Mouse (Mus musculus) adrenal gland, postnatal 4 days (tissue): ENCODE measurements around the gene Fbxl15. TPM values are rescaled to one million over a fixed set of nuclear protein-coding genes. Genes with fewer than 3 reads are reported as not detected.

Experiments used
- DNase-seq, 2 experiments: peaks; one replicate each; pipeline ENCODE4 v3.0.0; 2021 to 2022; ENCODE audit warnings: low spot score in 2 of 2, mixed read lengths in 2 of 2
- total RNA-seq, 2 experiments: library from RNA; stranded (reverse); gene quantifications; 2 replicates each; pipeline ENCODE4 v1.2.3; 2021

Gene Fbxl15
- total RNA-seq, 2 experiments from 2014 or later = 9.6 to 10.4 TPM

DNA sequence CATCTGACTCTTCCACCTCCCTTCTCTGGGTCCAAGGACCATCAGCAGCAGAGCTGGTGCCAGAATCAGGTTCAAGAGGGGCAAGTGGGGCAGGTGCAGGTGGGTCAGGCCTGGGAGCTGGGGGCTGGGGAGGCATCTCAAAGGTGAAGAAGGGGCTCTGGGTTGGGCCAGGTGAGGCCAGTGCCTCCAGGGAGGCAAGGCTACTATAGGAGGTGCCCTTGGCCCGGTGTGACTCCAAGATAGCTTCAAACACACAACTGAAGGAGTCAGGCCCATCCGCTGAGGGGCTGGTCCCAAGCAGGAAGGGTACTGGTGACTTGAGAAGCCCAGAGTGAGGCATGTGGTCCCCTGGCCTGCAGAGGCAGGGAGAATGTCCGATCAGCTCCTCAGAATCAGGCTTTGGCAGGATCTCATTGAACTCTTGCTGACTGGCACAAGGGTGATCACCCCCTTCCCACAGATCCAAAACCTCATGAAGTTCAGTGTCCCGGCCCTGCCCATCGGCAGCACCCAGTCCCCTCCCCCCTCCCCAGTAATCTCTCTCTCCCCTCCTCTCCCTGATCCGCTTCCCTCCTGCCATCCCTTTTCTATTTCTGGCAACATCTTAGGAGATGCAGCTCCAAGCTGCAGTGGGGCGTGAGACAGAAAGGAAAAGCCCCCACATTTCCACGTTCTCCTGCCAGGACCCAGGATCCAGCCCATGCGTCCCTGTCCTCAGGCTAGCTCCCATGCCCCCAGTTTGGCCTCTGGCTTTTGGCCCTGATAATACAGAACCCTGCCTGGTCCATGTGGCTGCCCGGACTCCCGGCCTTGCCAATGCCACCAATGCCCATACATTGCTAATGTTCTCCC, 5.6 kb upstream of the Fbxl15 start:
- DNase-seq = no peak

DNA sequence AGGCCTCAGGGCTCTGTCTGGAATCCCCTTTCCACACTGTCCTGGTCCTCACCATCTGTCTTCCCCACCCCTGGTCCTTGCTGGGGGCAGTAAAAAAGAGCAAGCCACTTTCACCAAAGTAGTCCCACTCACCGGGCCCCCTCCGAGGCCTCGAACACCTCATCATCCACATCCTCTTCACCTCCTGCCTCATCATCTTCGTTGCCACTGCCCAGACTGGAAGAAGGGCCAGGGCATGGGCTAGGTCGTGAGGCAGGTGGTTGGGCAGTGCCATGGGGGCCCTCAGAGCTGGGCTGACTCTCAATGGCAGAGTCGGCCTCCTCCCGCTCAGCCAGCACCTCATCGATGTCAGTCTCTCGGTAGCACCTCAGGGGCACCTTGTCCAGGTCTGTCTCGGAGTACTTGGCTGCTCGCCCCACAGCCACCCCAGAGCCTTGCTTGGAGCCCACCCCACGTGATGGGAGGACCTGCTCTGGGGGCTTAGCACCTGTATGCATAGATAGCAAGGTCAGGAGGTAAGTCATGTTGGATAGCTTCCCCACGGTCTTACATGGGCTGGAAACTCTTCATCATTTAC, 4.9 kb upstream of the Fbxl15 start:
- DNase-seq = no peak

DNA sequence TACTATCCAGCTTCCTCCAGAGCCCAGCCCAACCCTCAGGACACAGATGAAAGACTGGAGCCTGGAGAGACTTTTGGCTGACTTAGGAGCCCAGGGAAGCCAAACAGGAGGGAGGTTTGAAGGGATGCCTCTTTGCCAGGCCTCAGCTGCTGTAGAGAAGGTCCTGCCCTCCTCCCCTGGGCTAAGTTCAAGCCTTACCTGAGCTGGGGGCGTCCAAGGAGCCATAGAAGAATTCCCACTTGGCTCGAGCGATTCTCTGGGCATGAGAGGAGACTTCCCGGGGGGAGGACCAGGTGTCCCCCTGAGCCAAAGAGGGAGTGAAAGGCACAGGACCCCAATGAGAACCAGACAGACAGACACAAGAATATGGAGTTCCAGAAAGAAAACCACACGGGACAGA, 4.3 kb upstream of the Fbxl15 start:
- no peak for DNase-seq

DNA sequence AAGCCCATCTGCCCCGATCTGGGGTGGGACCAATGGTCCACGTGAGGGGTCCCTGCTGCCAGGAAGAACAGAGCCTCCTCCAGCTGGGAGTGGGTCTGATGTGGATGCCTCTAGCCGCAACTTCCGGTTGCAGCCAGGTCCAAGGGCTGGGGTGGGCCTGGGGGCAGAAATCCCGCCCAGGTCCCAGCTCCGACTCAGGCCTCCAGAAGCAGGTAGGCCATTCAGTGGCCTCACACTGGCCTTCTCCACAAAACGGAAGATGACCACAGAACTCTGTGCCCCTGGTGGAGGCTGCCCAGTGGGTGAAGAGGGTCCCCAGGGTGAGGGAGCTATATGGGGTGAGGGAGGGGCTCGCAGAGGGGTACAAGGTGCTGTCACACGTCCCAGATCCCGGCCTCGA, 3.6 kb upstream of the Fbxl15 start:
- no peak for DNase-seq

DNA sequence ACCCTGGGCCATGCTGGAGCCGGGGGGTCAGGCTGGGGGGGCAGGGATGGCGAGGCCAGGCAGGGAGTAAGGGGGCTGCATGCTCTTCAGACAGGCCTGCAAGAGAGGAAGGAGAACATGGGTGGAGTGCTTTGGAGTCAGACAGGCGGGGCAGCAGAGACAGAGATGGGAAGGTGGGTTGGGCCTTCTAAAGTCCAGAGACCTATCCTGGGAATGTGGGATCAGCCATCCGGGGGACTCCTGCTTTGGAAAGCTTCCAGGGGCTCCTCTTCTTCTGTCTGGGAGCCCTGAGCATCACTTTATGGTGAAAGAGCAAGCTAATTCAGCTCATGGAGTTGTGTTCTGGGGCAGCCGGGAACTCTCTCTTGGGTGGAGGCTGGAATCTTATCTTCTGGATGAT, 3.1 kb upstream of the Fbxl15 start:
- no peak for DNase-seq

DNA sequence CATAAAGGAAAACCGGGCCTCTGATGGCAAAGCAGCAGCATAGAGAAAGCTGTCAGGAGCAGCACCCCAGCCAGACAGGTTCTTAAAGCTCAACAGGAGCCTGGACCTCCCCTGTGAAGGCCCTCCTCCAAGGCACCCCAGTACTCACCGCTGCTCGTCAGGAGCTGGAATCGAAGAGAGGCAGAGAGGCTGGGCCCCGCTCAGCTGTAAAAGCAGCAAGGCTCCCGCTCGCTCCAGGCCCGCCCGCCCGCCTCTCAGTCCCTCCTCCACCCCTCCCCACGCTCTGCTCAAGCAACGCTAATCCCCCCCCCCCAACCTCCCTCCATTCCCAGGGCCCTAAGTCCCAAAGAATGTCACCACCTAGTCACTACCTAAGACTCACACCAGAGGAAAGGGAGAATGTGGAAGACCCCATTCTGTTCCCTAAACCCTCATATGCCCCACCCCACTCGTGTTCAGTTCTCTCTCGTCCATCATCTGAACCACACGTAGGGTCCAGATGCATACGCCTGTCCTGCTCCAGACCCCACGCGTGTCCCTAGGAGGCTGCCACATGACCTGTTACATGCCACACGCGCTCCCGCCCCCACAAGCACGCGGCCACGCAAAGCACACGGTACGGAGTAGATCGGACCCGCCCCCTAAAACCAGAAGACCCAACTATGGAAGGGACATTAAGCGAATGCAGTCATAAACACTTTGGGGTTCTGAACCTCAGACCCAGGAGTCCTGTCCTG, 1.8 kb upstream of the Fbxl15 start:
- DNase-seq = no peak

DNA sequence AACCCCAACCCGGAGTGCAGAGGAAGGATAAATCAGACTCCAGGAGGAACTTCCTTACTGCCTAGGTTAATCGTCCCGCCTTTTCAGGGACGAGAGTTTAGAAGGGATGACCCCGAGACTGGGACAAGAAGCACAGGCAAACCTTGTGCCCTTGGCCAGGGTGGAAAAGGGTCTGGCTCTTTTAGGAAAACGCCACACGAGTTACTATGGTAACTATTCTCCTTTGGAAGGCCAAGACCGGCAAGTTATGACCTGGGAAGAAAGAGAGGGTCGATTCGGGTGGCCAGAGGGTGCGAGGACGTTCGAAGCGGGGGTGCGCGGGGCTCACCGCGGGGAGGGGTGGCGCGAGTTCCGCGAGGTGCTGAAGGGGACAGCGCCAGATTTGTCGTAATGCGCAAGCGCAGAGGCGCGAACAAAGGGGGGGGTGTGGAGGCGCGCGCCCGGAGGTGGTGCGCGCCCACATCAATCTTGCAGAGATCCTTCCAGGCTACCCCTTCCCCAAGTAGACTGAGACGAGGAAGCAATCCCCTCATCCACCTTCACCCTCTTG, 1.2 kb upstream of the Fbxl15 start, which contains the start of gene Psd:
Gene Psd (minus strand): TSS at position 401 of the 550 bp plus-strand sequence.
- DNase-seq = peak in 1 of 2 experiments; percentile 41

DNA sequence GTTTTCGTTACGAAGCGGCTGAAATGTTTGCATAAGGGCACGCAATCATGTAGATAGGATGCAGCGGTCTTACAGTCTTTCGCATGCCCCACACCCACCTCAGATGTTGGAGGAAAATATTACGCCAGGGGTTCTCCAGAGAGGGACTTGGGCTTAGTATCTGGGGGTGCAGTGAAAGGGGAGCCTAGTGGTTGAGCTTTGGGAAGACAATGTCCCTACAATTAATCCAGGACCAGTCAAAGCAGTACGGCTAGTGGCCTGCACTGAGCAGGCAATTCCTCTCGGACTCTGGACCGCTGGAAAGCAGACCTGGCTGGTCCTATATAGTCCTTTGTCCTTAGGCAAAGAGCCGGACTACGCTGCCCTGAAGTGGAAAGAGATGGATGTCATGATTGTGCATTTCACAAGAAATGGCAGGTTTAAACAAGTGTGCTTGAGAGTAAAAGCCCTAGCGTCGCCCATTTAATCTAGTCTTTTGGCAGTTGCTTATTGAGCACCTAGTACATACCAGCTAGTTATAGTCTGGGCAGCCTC, 386 bp upstream of the Fbxl15 start:
- no peak for DNase-seq

DNA sequence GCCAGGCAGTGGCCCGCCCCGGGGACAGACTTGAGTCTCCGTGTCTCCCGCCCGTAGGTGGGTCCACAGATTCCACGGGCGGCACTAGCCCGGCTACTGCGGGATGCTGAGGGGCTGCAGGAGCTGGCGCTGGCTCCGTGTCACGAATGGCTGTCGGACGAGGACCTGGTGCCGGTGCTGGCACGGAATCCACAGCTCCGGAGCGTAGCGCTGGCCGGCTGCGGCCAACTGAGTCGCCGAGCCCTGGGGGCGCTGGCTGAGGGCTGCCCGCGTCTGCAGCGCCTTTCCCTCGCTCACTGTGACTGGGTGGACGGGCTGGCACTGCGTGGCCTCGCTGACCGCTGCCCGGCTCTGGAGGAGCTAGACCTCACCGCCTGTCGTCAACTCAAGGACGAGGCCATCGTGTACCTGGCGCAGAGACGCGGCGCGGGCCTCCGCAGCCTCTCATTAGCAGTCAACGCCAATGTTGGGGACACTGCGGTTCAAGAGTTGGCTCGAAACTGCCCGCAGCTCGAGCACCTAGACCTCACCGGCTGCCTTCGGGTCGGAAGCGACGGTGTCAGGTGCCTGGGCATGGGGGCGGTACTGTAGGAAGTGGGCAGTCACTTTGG, 1.2 kb downstream of the Fbxl15 start:
- DNase-seq = no peak

DNA sequence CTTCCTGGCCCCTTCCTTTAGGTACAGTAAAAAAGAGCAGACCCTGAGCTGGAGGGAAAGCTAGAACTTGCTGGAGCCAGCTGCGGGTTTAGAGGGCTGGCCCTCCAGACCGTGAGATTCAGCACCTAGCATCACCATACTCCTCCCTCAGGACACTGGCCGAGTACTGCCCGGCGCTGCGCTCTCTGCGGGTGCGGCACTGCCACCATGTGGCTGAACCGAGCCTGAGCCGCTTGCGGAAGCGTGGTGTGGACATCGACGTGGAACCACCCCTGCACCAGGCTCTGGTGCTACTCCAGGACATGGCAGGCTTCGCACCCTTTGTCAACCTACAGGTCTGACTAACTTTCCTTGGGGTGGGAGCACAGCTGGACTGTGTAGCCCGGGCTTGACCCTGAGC, 2.0 kb downstream of the Fbxl15 start:
- DNase-seq = peak; percentile 67 to 76

DNA sequence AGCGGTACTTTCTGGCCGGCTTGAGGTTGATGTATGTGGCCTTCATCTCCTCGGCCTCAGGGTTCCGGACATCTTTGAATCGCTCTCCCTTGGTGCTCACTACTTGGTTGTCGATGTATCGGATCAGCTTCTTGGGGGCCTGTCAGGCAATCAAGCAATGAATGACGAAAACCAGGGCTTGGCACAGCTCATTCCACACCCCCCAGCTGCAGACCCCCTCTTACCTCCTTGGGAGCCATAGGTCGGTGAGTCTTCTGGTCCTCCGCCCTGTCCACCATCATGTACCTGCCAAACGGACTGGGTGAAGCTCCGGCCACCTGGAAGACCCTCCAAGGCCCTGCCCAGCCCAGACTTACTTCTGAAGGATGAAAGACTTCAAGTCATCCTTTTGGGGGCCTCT, 2.7 kb downstream of the Fbxl15 start:
- DNase-seq = no peak

DNA sequence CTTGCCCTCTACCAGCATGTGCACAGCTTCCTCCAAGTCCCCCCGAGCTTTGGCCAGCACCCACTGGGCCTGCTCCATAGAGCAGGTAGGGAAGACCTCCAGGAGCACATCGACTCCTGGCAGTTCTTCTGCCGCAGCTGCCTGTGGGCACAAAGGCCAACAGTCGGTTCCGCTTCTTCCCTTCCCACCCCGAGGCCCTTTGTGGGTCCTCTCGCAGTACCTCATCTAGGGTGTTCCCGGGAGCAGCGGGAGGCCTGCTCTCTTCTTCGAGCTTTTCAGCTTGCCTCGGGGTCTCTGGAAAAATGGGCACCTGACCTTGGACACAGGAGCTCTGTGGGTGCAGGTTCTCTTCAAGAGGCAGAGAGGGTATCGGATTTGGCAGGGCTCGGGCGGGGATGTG, 3.3 kb downstream of the Fbxl15 start:
- no peak for DNase-seq

DNA sequence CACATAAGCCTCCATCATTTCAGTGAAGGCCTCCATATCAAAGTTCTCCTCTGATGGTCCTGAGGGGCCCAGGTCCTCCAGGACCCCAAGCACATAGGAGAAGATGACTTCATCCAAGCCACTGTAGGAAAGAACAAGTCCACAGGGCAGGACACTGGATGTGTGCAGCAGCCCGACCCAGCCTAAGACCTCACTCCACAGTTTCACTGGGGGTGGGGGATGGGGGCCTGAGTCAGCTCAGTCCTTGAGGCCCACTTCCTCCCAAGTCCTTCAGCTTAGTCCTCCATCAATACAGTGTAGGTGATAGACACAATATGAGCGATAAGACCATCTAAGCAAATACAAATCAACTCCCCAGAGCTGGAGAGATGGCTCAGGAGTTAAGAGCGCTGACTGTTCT, 4.0 kb downstream of the Fbxl15 start:
- no peak for DNase-seq

DNA sequence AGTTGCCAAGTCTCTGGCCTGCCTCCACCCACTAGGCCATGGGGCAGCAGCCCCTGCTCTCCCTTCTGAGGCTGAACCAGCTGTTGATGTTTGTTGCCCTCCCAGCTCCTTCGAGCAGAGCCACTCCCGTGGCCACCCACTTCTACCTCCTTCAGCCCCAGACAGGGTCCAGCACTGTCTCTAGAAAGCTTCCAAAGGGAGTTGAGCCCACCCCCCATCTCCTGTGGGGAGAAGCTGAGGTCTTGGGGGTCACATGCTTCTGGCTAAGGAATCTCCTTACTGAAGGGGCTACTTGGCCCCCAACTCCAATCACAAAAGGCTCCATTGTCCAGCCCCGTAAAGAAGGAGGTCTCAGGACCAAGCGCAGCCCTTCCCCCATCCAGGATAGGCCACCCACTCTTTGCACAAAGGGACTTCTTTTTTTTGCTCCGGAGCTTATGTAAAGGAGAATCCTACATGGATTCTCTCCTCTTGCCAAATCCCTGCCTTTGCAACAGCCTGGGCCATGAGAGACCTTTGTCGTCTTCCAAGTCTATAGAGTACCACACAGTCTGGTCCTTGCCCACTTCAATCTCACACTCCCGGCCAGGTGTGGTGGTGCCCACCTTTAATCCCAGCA, 4.8 kb downstream of the Fbxl15 start:
- DNase-seq = no peak

DNA sequence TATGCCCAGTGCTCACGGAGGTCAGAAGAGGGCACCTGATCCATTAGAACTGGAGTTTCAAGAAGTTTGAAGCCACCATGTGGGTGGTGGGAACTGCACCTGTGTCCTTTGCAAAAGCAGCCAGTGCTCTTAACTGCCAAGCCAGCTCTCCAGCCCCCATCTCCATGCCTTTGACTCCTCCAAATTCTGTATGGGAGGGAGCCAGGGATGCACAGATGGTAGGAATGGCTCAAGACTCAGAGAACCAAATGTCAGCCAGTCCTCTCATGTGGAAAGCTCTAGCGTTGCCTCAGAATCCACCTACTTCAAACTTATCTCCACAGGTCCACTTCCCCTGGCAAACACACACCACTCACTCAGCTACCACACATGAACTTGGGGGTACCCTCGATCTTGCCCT, 5.9 kb downstream of the Fbxl15 start:
- no peak for DNase-seq

DNA sequence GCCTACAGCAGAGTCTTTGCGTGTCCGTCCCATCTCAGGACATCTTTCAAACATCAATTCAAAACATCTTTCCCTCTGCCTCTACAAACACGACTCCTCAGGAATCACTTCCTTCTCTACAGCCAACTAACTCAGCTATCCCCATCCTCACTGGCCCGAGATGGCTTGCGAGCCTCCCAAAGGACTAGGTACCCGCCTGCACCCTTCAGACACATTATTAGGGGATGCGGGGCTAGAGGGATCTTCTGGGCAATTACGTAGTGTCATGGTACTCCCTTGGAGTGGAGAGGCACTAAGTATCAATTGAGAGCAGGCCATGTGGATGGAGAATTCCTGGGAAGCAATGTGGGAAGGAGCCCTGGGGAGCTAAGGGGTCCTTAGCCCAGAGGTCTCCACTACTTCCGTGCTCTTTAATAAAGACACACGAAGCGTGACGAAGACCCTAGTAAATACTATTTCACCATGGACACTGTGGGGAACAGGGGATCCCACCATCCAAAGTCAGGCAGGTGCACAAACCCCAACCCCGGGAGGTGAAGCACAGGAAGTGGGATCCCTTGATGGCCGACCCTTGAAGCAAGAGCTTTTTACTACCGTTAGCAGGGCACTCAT, 9.8 kb downstream of the Fbxl15 start:
- DNase-seq = no peak

DNA sequence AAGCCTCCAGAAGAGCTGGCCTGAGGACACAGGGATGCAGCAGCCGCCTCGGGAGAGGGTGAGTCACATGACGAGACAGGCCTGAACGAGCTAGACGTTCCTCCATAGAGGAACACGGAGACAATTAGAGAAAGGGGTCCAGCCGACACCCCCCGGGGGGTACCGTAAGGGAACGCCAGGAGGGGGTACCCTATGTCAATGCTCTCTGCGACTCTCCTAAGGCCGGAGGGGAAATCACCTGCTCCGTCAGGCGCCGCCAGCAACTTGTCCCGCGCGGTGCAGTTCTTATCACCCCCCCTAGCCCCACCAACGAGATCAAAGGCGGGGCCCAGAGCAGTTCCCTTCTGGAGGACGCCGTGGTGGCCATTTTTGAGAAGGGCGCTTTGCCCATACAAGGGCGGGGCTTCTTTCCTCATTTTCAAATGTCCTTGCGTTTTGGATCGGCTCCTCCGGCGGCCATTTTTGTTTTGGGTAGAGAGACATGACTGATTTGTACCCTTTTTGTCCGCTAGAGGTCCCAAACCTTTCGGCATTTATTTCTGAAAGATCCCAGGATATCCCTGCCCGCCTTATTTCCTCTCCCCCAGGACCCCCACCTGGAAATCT, 10.4 kb downstream of the Fbxl15 start, which contains the start of gene Cuedc2:
Gene Cuedc2 (minus strand): TSS at position 372 of the 606 bp plus-strand sequence.
- peak; percentile 90 to 93 for DNase-seq

DNA sequence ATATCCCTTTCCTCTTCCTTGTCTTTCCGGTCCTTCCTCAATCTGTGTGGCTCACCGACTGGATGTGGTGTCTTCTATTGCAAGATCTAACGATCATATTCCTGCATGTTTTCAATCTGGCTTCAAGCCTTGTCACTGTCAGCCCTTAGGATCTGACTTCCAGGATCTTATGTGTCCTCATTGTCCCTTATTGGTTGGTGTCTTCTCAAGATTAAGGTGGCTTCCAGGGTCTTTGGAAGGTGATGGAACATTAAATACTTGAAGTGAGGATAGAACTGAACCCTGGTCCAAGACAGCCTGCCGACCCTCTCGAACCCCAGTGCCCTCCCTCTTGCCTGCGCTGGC, 10.9 kb downstream of the Fbxl15 start:
- no peak for DNase-seq

DNA sequence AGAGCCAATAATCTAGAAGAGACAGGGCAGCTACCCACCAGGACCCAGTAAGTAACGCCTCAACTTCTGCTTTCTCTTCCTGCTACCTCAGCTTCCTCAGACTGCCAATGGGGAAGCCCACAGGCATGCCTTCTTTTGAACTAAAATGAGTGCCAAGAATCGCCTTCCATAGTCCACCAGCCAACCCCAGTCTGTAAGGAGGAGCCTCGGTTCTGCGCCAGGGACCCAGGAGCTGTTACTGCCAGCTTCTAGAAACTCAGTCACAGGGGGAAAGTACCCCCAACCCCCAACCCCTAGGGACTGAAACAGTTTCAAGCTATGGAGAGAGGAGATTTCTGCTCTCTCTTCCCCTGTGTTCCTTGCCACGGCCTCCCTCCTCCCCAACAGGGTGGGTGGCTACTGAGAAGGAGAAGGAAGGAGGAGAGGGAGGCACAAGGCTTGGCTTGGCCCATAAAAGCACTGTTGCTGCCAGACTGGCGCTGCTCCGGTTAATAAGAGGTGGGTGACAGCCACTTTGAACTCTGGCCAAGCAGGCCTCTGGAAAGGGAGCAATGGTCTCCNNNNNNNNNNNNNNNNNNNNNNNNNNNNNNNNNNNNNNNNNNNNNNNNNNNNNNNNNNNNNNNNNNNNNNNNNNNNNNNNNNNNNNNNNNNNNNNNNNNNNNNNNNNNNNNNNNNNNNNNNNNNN, 11.4 kb downstream of the Fbxl15 start:
- no peak for DNase-seq
